Mouse (Mus musculus) cerebellum, postnatal 14 days (tissue): ENCODE measurements around the gene Esam.
A peak's percentile ranks its signal among the peaks of the same experiment; 100 is the strongest.

Experiments used
- DNase-seq, 2 experiments: peaks; one replicate each; pipeline ENCODE4 v3.0.0; 2021; ENCODE audit warnings: mixed read lengths in 2 of 2

Esam gene

GRCm38 (mm10) chr9:37527396-37528224 lies at the start of gene Esam:
Gene Esam (plus strand): TSS chr9:37528078.
- DNase-seq: peak; percentile 28 to 43

- DNase-seq: no peak
Observed at GRCm38 (mm10) chr9:37485146-37485545, 42.7 kb upstream of the Esam start.

- no peak for DNase-seq
Observed at GRCm38 (mm10) chr9:37488041-37488440, 39.8 kb upstream of the Esam start.

- peak; percentile 93 to 95 for DNase-seq
Observed at GRCm38 (mm10) chr9:37488611-37489396, 39.1 kb upstream of the Esam start, which contains the start of gene Msantd2. Gene Msantd2 (plus strand): TSS chr9:37489319.

- peak; percentile 47 to 48 for DNase-seq
Observed at GRCm38 (mm10) chr9:37489446-37490120, 38.3 kb upstream of the Esam start.

- no peak for DNase-seq
Observed at GRCm38 (mm10) chr9:37495761-37496160, 32.1 kb upstream of the Esam start.

- no peak for DNase-seq
Observed at GRCm38 (mm10) chr9:37496325-37496724, 31.6 kb upstream of the Esam start.

- no peak for DNase-seq
Observed at GRCm38 (mm10) chr9:37500201-37500600, 27.7 kb upstream of the Esam start.

GRCm38 (mm10) chr9:37501170-37501569 lies 26.7 kb upstream of the Esam start:
- DNase-seq: no peak

- no peak for DNase-seq
Observed at GRCm38 (mm10) chr9:37504348-37504747, 23.5 kb upstream of the Esam start.

- no peak for DNase-seq
Observed at GRCm38 (mm10) chr9:37506023-37506422, 21.9 kb upstream of the Esam start.

- DNase-seq: no peak
Observed at GRCm38 (mm10) chr9:37512097-37512496, 15.8 kb upstream of the Esam start.

- no peak for DNase-seq
Observed at GRCm38 (mm10) chr9:37514456-37514855, 13.4 kb upstream of the Esam start.

- DNase-seq: peak in 1 of 2 experiments; percentile 10
Observed at GRCm38 (mm10) chr9:37517467-37517866, 10.4 kb upstream of the Esam start.

GRCm38 (mm10) chr9:37518991-37519390 lies 8.9 kb upstream of the Esam start:
- DNase-seq: peak in 1 of 2 experiments; percentile 53

GRCm38 (mm10) chr9:37519995-37520394 lies 7.9 kb upstream of the Esam start:
- DNase-seq: peak in 1 of 2 experiments; percentile 41

GRCm38 (mm10) chr9:37525461-37525860 lies 2.4 kb upstream of the Esam start:
- no peak for DNase-seq

GRCm38 (mm10) chr9:37526443-37527395 lies 1.2 kb upstream of the Esam start:
- DNase-seq: peak in 1 of 2 experiments; percentile 5

GRCm38 (mm10) chr9:37528225-37528970 lies 520 bp downstream of the Esam start:
- DNase-seq: no peak

GRCm38 (mm10) chr9:37530031-37530887 lies 2.4 kb downstream of the Esam start:
- DNase-seq: peak; percentile 66 to 73
